Mouse (Mus musculus) brain, embryonic 14.5 days (tissue): ENCODE measurements around the gene Nhsl1. TPM values are rescaled to one million over a fixed set of nuclear protein-coding genes. Genes with fewer than 3 reads are reported as not detected.
A peak's percentile ranks its signal among the peaks of the same experiment; 100 is the strongest.

Experiments used
- DNase-seq: peaks from one replicate; pipeline ENCODE4 v3.0.0-alpha.2; 2011; ENCODE audit warnings: low read depth
- CTCF ChIP-seq: fragments of 200-500 bp; IDR thresholded peaks from 2 replicates; pipeline ENCODE4 v1.5.1; 2012; ENCODE audit warnings: inconsistent platforms, mild to moderate bottlenecking, moderate library complexity, borderline replicate concordance; ENCODE audit not compliant: insufficient read depth, insufficient read length; ENCODE audit errors: extremely low read depth
- POLR2A ChIP-seq: fragments of 200-500 bp; IDR thresholded peaks from 2 replicates; pipeline ENCODE4 v1.6.1; 2012; ENCODE audit warnings: mild to moderate bottlenecking, inconsistent platforms, borderline replicate concordance; ENCODE audit not compliant: poor library complexity, insufficient read depth, insufficient read length, severe bottlenecking; ENCODE audit errors: extremely low read depth
- polyA plus RNA-seq: library from polyadenylated mRNA; depleted of rRNA; stranded (reverse); fragments of >200 nt; gene quantifications from 2 replicates; pipeline ENCODE4 v1.2.3, GENCODE M21; 2012

Gene Nhsl1
- polyA plus RNA-seq, 1 experiment, result 32.2 TPM

DNA sequence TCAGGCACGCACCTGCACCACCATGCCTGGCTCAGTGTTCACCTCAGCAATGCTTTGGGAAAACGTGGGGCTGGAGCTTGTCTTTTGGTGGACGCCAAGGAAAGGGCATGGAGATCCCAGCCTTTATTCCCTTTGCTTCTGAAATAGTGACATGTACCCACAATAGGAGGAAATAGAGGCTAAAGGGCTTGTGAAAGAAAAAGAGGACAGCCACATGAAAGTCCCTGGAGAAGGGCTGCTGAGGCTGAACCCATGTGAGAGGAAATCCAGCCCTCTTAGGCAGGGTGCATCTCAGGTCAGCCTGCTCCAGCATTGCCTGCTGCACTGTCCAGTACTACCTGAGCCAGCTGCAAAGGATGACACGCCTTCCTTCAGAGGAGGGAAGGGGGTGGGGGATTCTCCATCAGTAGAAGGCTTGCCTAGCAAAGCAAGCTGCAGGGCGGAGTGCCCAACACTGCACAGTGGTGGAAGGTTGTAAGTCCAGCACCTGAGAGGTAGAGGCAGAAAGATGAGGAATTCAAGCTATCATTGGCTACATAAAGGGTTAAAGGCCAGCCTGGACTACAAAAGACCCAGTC is 9.6 kb downstream of the Nhsl1 start:
- TF ChIP-seq CTCF (no peak), POLR2A (no peak)
- DNase-seq, result no peak

DNA sequence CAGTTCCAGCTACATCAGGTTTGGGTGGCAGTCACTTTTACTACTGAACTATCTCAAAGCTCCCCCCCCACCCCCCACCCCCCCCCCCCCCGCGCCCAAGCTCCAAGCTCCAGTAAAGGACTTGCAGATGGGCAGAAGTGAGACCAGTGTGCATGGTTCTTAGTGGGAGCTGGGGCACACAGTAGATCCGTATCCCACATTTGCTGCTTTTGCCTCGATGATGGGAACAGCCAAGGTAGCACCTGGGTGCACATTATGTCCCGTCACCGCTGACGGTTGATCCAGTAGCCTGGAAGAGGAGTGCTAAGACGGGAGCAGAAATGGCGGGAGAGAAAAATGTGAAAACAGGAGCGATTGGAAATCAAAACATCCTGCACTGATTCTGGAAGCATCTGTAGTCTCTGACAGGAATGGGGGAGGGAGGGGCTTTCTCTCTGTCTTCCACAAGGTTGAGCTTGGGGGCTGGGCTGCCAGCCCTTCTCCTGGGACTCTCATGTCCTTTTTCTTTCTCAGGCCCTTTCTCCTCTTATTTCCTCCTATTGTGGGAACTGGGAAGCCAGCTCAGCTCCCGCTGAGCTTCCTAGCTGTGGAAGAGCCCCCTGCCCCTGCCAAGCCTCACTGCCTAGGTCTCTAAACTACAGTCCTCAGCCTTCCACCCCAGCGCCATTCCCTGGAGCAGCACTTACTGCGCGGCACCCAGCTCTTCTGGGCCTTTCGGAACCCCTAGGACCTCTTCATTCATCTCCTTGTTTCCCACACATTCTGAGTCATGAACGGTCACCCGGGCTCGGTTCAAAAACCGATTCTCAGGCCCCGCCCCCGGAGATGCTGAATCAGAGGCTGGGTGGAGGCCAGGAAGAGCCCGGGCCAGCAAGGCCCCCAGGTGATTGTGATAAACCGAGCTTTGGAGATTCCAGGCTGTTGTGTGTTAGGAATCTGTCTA is 10.6 kb downstream of the Nhsl1 start:
- DNase-seq, result peak; percentile 68
- TF ChIP-seq POLR2A (no peak), CTCF (no peak)

DNA sequence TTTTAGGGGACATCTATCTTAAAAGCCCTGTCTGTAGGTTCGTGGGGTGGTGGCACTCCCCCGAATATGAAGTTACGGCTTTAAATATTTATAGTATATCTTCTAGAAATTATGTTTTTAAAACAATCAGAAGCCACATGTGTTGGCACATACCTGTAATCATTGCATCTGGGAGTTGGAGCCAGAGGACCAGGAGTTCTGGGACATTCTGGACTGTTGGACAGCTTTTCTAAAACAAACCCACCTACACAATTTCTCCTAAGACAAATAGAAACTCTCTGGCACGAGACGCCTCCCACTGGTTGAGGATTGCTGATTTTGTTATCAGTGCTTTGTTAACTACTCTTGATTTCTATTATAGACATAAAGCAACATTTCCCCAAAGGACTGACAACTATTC is 11.7 kb downstream of the Nhsl1 start:
- no peak for DNase-seq
- no peak for TF ChIP-seq CTCF

DNA sequence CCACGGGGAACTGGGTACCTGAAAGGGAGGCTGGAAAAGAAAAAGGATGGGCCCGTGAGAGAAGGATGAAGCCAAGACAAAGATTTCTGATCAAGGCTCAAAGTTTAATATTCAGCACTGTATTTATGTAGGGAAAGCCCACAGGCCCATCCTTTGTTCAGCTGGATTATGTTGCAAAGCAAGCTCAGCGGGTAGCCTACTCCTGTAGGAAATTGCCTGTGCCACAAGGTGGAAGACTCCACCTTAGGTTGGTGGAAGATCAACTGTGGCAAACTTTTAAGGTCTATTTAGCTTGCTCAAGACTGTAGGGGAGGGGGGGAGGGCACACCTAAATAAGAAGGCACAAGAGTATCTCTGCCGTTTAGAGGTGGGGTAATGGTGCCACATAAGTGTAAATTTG is 14.8 kb downstream of the Nhsl1 start:
- no peak for DNase-seq
- TF ChIP-seq POLR2A (no peak), CTCF (no peak)

DNA sequence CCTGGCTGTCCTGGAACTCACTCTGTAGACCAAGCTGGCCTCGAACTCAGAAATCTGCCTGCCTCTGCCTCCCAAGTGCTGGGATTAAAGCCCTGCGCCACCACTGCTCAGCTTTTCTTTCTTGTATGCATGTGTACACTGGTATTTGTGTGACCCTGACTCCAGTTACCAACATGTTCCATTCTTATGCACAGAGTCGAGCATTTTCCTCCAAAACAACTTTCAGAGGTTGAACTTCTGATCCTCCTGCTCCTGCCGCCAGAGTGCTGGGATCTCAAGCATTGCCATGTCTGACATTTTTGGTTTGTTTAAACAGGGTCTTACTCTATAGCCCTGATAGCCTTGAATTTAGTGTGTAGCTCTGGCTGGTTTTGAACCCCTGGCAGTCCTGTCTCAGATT is 15.4 kb downstream of the Nhsl1 start:
- TF ChIP-seq POLR2A, result no peak
- TF ChIP-seq CTCF, result no peak
- DNase-seq, result no peak

DNA sequence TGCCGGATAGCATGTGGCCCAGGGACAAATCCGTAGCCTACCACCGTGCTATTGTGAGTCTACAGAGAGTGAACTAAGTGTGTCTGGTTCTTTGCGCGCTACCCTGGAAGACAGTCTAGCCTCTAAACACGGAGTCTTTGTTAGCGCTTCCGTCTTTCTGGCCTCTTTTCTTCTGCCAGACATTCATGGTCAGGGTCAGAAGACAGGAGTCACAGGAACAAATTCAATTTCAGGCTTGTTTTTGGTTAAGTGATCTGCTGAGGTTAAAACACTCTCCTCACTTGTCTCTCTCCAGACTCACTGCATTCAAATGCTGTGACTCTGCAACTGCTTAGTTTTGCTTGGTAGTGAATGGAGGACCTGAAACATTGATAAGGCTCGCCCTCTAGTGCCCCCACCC is 15.9 kb downstream of the Nhsl1 start:
- DNase-seq, result peak; percentile 32
- TF ChIP-seq POLR2A, result no peak
- no peak for TF ChIP-seq CTCF

DNA sequence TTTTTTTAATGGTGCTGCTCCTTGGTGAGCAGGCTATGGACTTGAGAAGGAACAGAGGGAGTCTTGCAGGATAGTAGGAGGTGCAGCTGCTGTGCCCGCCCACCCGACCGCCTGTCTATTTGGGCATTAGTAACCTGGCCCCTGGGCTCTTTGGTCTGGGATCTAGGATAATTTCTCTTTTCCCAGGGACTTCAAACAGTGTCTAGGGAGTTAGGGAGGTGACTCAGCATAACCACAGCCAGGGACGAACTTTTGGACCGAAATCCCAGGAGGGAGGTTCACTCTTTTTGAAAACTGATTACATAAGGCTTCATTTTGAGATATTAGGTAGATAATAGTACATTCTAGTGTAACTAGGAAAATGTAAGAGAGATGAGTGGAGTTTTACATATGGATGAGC is 18.9 kb downstream of the Nhsl1 start:
- DNase-seq, result no peak
- TF ChIP-seq CTCF (no peak), POLR2A (no peak)

DNA sequence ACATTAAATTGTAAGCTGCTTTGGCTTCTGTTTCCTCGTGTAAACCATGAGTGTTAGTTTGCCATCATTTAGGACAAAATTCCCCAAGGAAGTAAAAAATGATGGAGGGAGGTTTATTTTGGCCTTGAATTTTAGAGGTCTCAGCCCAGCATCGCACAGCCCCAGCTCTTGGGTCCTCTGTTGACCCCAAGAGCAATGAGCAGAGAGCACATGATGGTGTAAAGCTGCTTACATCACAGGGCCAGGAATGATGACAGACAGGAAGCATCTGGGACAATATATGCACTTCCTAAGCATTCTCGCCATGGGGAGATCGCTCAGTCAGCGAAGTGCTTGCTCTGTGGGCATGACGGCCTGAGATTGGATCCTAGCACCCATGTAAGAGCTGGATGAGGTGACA is 20.6 kb downstream of the Nhsl1 start:
- TF ChIP-seq POLR2A (no peak), CTCF (no peak)

DNA sequence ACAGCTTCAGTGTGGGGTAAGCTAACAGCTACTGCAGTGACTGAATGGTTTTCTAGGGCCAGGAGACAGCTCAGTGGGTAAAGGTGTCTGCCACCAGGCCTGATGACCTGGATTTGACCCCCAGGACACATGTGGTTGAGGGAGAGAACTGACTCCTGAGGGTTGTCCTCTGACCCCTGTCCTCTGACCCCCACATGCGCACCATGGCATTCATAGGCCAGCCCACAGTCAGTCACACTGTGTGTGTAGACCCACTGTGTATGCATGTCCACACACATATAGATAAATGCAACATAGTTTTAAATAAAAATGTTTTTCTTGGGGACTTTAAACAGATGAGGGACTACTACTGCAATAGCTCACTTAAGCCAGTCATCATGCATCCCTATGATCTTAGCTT is 22.1 kb downstream of the Nhsl1 start:
- DNase-seq, result no peak
- no peak for TF ChIP-seq POLR2A
- no peak for TF ChIP-seq CTCF

More for the DNA sequence above, 20.6 kb downstream of the Nhsl1 start:
- no peak for DNase-seq

DNA sequence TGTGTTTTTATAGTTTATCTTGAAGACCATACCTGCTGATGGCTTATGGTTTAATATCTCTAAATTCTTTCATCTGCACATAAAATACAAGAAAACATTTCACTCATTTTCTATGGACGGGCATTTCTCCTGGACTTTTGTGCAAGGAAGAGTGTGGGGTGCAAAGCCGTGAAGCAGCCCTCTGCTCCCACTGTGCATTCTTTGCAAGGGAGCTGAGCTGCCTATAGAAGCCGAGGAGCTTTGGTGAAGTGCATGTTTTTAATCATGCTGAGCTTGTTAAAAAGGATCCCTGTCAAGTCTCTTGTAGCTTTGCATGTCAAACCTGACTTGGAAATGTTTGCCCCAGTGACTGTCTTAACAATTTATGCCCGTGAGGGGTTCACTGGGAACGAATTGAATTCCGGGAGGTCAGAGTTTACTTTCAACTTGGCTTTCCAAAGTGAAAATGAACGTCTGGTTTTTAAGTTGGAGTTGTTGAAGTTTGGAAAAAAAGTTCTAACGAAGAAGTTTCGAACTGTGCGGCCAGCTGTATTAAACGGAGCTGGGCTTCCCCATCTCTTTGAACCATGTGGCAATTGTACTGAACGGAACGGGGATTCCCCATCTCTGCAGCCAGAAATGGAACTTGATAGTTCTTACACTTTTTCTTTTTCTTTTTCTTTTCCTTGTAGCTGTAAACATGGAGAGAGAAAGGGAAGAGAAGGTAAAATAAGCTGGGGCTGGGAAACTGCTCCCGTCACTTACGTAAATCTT is 22.8 kb downstream of the Nhsl1 start:
- no peak for TF ChIP-seq CTCF
- TF ChIP-seq POLR2A, result no peak
- DNase-seq, result peak; percentile 50

DNA sequence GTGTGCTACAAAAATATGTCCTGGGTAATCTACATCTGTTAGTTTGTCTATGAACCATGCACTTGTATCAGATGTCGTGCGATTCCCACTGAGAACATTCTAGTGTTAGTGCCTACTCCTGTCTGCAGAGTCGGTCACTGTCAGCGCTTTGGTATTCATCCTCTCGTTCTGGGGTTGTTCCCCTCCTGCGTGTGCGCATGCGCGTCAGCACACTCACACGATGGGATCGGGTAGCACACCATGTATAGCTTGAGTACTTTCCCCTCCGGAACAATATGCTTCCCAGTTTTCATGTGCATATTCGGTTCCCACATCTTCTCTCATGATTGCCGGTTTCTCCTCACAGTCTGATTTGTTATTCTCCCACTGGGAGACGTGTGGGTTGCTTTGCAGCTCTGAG is 28.4 kb downstream of the Nhsl1 start:
- TF ChIP-seq POLR2A (no peak), CTCF (no peak)
- DNase-seq, result no peak
